Mouse (Mus musculus) ES-E14 (cell line): ENCODE measurements around the gene Slit3.

Experiments used
- HCFC1 ChIP-seq: IDR thresholded peaks from 2 replicates; pipeline ENCODE4 v1.6.1; 2012; ENCODE audit warnings: low read length, inconsistent platforms, borderline replicate concordance; ENCODE audit not compliant: insufficient read depth
- MAFK ChIP-seq: IDR thresholded peaks from 2 replicates; pipeline ENCODE4 v1.6.1; 2014; ENCODE audit warnings: mild to moderate bottlenecking, low read depth, low read length, inconsistent platforms; ENCODE audit not compliant: insufficient read depth
- ZC3H11A ChIP-seq: IDR thresholded peaks from 2 replicates; pipeline ENCODE4 v1.6.1; 2012; ENCODE audit warnings: low read depth, mild to moderate bottlenecking, inconsistent platforms, low read length, borderline replicate concordance
- ZNF384 ChIP-seq: IDR thresholded peaks from 2 replicates; pipeline ENCODE4 v1.6.1; 2012; ENCODE audit warnings: low read depth, low read length, inconsistent platforms

GRCm38 (mm10) chr11:35378802-35379201 is 257.8 kb downstream of the Slit3 start:
- TF ChIP-seq MAFK = no peak
- TF ChIP-seq ZC3H11A = no peak
- TF ChIP-seq HCFC1 = no peak
- no peak for TF ChIP-seq ZNF384
